Mouse (Mus musculus): ENCODE results near the gene Lrrc8d. TPM values are rescaled to one million over a fixed set of nuclear protein-coding genes. Genes with fewer than 3 reads are reported as not detected.

The Lrrc8d gene
- polyA plus RNA-seq, 1 experiment from 2014 or later = 19.2 TPM

DNA sequence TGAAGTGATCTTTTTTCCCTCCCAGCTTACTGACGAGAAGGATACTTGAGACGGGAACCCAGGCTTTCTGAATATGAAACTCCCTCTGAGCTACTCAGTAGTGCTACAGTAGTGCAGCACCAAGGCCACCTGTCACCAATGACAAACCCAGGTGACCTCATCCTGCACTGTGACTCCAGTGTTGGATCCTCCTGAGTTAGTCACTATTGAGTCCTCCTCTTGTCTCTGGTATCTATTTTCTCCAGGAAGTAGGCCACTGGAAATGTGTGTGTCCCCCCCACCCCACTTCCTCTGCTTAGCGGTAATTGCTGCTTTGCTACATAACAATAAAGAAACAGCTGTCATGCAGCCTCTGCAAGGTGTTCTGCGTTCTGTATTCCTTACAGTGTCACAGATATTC lies 149.5 kb downstream of the Lrrc8d start:
- Histone ChIP-seq H3K27me3 (replicated peaks; ENCODE audit: control insufficient read depth, insufficient read depth, low read length) (no peaks in the 10 kb centered on the region), H3K4me2 (ENCODE audit: low read length) (no peak overlapping the region), H3K4me3 (ENCODE audit: low read depth, low read length) (no peak overlapping the region), H3K9ac (ENCODE audit: low read length) (no peak overlapping the region), H3K4me1 (replicated peaks; ENCODE audit: control insufficient read depth, insufficient read depth, low read length) (peaks cover 8% of the 10 kb centered on the region; the same call in 1 of the 2 replicates), H3K36me3 (ENCODE audit: control insufficient read depth, insufficient read depth, low read length) (no peaks in the 10 kb centered on the region), H3K9me3 (ENCODE audit: control insufficient read depth, low read length) (no peaks in the 10 kb centered on the region), H3K27ac (ENCODE audit: low read depth) (no peak overlapping the region)
- DNase-seq (ENCODE audit: low spot score) (peak; percentile 49), ATAC-seq (replicated peaks; ENCODE audit: low FRiP score, low TSS enrichment, low read depth) (0 out of 2 replicates have a peak, but pooled peaks have one; percentile 53)
- 59% methylated on average over 4 of the region's 4 CpGs for WGBS

- Histone ChIP-seq H3K4me1 (replicated peaks; ENCODE audit: control insufficient read depth, insufficient read depth, low read length) (peaks cover 8% of the 10 kb centered on the region; the same call in 1 of the 2 replicates), H3K9me3 (ENCODE audit: control insufficient read depth, low read length) (no peaks in the 10 kb centered on the region), H3K4me3 (ENCODE audit: low read depth, low read length) (no peak overlapping the region), H3K27me3 (replicated peaks; ENCODE audit: control insufficient read depth, insufficient read depth, low read length) (no peaks in the 10 kb centered on the region), H3K36me3 (ENCODE audit: control insufficient read depth, insufficient read depth, low read length) (no peaks in the 10 kb centered on the region), H3K9ac (ENCODE audit: low read length) (no peak overlapping the region), H3K27ac (ENCODE audit: low read depth) (no peak overlapping the region), H3K4me2 (ENCODE audit: low read length) (no peak overlapping the region)
- 59% methylated on average over 3 of the region's 3 CpGs for WGBS
- ATAC-seq (replicated peaks; ENCODE audit: low FRiP score, low TSS enrichment, low read depth) = no peak
- no peak for DNase-seq (ENCODE audit: low spot score)
These were observed 149.9 kb downstream of the Lrrc8d start for GRCm38 (mm10) chr5:105849643-105850042.

DNA sequence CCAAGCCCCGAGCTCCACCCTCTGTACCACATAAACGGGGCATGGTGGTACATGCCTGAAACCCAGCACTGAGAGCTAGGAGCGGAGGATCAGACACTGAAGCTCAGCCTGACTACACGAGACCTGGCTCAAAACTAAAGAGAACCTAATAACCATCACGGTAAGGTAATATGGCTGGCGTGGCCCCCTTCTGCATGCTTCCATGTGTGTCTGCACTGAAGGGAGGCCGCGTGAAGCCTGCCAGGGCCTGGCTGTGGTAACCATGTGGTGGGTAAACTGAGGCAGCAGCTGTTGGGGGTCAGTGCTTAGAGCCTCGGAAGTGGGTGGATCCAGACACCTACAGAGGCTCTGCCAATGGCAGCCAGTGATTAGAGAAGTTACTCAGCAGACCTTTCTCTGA lies 153.5 kb downstream of the Lrrc8d start:
- no peaks in the 10 kb centered on the region for H3K27me3 ChIP-seq (replicated peaks; ENCODE audit: control insufficient read depth, insufficient read depth, low read length)
- ATAC-seq (replicated peaks; ENCODE audit: low FRiP score, low TSS enrichment, low read depth) (no peak), DNase-seq (ENCODE audit: low spot score) (no peak)
- H3K27ac ChIP-seq (ENCODE audit: low read depth) = no peak overlapping the region
- H3K4me1 ChIP-seq (replicated peaks; ENCODE audit: control insufficient read depth, insufficient read depth, low read length) = peaks cover 11% of the 10 kb centered on the region; the same call in 1 of the 2 replicates
- H3K9me3 ChIP-seq (ENCODE audit: control insufficient read depth, low read length) = no peaks in the 10 kb centered on the region
- H3K9ac ChIP-seq (ENCODE audit: low read length) = no peak overlapping the region
- no peak overlapping the region for H3K4me2 ChIP-seq (ENCODE audit: low read length)
- no peak overlapping the region for H3K4me3 ChIP-seq (ENCODE audit: low read depth, low read length)
- WGBS = 86% methylated on average over 9 of the region's 9 CpGs
- no peaks in the 10 kb centered on the region for H3K36me3 ChIP-seq (ENCODE audit: control insufficient read depth, insufficient read depth, low read length)

- no peaks in the 10 kb centered on the region for H3K9me3 ChIP-seq (ENCODE audit: control insufficient read depth, low read length)
- H3K4me3 ChIP-seq (ENCODE audit: low read depth, low read length) = no peak overlapping the region
- no peak overlapping the region for H3K4me2 ChIP-seq (ENCODE audit: low read length)
- H3K36me3 ChIP-seq (ENCODE audit: control insufficient read depth, insufficient read depth, low read length) = no peaks in the 10 kb centered on the region
- peaks cover 14% of the 10 kb centered on the region for H3K4me1 ChIP-seq (replicated peaks; ENCODE audit: control insufficient read depth, insufficient read depth, low read length)
- ATAC-seq (replicated peaks; ENCODE audit: low FRiP score, low TSS enrichment, low read depth) = no peak
- H3K27me3 ChIP-seq (replicated peaks; ENCODE audit: control insufficient read depth, insufficient read depth, low read length) = no peaks in the 10 kb centered on the region
- no peak overlapping the region; the same call in 1 of the 2 replicates for H3K27ac ChIP-seq (ENCODE audit: low read depth)
- no peak for DNase-seq (ENCODE audit: low spot score)
- H3K9ac ChIP-seq (ENCODE audit: low read length) = no peak overlapping the region
- 62% methylated on average over 5 of the region's 5 CpGs for WGBS
These were observed 157.7 kb downstream of the Lrrc8d start for GRCm38 (mm10) chr5:105857486-105857885.

GRCm38 (mm10) chr5:105858754-105859694 lies 159.3 kb downstream of the Lrrc8d start:
- DNase-seq (ENCODE audit: low spot score) (peak; percentile 51), ATAC-seq (replicated peaks; ENCODE audit: low FRiP score, low TSS enrichment, low read depth) (no peak)
- Histone ChIP-seq H3K4me3 (ENCODE audit: low read depth, low read length) (no peak overlapping the region), H3K4me1 (replicated peaks; ENCODE audit: control insufficient read depth, insufficient read depth, low read length) (peaks cover 14% of the 10 kb centered on the region), H3K27ac (ENCODE audit: low read depth) (no peak overlapping the region), H3K9me3 (ENCODE audit: control insufficient read depth, low read length) (no peaks in the 10 kb centered on the region), H3K9ac (ENCODE audit: low read length) (no peak overlapping the region), H3K27me3 (replicated peaks; ENCODE audit: control insufficient read depth, insufficient read depth, low read length) (no peaks in the 10 kb centered on the region), H3K4me2 (ENCODE audit: low read length) (no peak overlapping the region), H3K36me3 (ENCODE audit: control insufficient read depth, insufficient read depth, low read length) (no peaks in the 10 kb centered on the region)
- WGBS = 56% methylated on average over 8 of the region's 8 CpGs

DNA sequence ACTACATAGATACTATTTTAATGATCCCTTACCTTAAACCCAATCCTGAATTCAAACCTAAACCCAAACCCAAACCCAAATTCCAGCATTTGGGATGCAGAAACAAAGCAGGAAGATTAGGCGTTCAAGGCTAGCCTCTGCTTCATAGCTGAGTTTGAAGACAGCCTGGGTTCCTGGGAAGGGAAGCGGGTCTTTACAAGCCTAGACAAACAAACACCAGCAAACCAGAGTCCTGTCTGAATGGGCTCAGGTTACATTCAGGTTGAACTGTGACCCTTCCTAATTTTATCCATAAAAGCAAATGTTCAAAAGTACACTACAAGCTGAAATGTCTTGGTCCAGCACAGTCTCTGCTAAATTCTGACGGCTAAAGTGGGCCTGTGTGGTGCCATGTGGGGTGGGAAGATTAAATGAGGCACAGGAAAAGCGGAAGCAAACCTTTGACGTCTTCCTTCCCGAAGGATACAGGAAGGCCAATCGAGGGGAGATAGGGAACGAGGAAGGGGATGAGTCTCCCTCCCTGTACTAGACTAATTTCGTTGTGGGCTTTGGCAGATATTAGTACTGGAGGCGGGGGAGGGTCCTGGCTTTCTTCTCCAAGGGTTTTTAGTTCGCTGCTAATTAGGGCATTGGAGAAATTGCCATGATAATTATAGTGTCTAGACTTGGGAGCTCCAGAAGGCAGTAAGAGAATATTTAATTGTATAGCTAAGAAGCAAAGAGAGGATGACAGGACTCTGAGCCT lies 160.1 kb downstream of the Lrrc8d start:
- no peak overlapping the region for H3K27ac ChIP-seq (ENCODE audit: low read depth)
- peaks cover 14% of the 10 kb centered on the region for H3K4me1 ChIP-seq (replicated peaks; ENCODE audit: control insufficient read depth, insufficient read depth, low read length)
- no peak overlapping the region for H3K4me2 ChIP-seq (ENCODE audit: low read length)
- no peaks in the 10 kb centered on the region for H3K9me3 ChIP-seq (ENCODE audit: control insufficient read depth, low read length)
- H3K9ac ChIP-seq (ENCODE audit: low read length) = no peak overlapping the region
- 52% methylated on average over 11 of the region's 11 CpGs for WGBS
- ATAC-seq (replicated peaks; ENCODE audit: low FRiP score, low TSS enrichment, low read depth) (no peak), DNase-seq (ENCODE audit: low spot score) (peak; percentile 46)
- H3K4me3 ChIP-seq (ENCODE audit: low read depth, low read length) = no peak overlapping the region
- no peaks in the 10 kb centered on the region for H3K27me3 ChIP-seq (replicated peaks; ENCODE audit: control insufficient read depth, insufficient read depth, low read length)
- H3K36me3 ChIP-seq (ENCODE audit: control insufficient read depth, insufficient read depth, low read length) = no peaks in the 10 kb centered on the region

GRCm38 (mm10) chr5:105860461-105860835 lies 160.7 kb downstream of the Lrrc8d start:
- DNase-seq (ENCODE audit: low spot score) (no peak), ATAC-seq (replicated peaks; ENCODE audit: low FRiP score, low TSS enrichment, low read depth) (no peak)
- Histone ChIP-seq H3K27me3 (replicated peaks; ENCODE audit: control insufficient read depth, insufficient read depth, low read length) (no peaks in the 10 kb centered on the region), H3K4me2 (ENCODE audit: low read length) (no peak overlapping the region), H3K9ac (ENCODE audit: low read length) (no peak overlapping the region), H3K9me3 (ENCODE audit: control insufficient read depth, low read length) (no peaks in the 10 kb centered on the region), H3K4me1 (replicated peaks; ENCODE audit: control insufficient read depth, insufficient read depth, low read length) (peaks cover 14% of the 10 kb centered on the region), H3K27ac (ENCODE audit: low read depth) (no peak overlapping the region), H3K36me3 (ENCODE audit: control insufficient read depth, insufficient read depth, low read length) (no peaks in the 10 kb centered on the region), H3K4me3 (ENCODE audit: low read depth, low read length) (no peak overlapping the region)
- 91% methylated on average over 10 of the region's 10 CpGs for WGBS

DNA sequence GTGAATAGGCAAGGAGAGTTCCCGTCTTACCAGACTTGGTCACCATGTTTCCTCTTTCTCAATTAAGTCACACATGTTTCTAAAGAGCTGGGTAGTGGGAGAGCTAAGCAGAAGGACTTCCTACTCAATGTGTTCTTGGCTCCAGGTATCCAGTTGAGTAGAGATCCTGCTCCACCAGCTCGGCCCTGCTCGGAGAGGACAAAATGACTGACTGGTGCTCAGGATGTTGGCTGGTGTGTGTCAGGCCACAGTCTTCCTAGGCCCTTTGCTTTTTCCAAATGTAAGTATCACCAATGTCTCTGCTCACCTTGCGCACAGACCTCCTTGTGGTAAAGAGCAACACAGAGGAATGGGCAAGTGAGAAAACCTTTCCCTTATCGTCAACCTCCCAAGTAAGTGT lies 161.8 kb downstream of the Lrrc8d start:
- H3K4me2 ChIP-seq (ENCODE audit: low read length) = no peak overlapping the region
- no peaks in the 10 kb centered on the region for H3K9me3 ChIP-seq (ENCODE audit: control insufficient read depth, low read length)
- peak; percentile 28 for DNase-seq (ENCODE audit: low spot score)
- H3K4me1 ChIP-seq (replicated peaks; ENCODE audit: control insufficient read depth, insufficient read depth, low read length) = peaks cover 10% of the 10 kb centered on the region; the same call in 1 of the 2 replicates
- no peak overlapping the region for H3K9ac ChIP-seq (ENCODE audit: low read length)
- H3K36me3 ChIP-seq (ENCODE audit: control insufficient read depth, insufficient read depth, low read length) = no peaks in the 10 kb centered on the region
- no peaks in the 10 kb centered on the region for H3K27me3 ChIP-seq (replicated peaks; ENCODE audit: control insufficient read depth, insufficient read depth, low read length)
- 88% methylated on average over 5 of the region's 5 CpGs for WGBS
- H3K4me3 ChIP-seq (ENCODE audit: low read depth, low read length) = no peak overlapping the region
- ATAC-seq (replicated peaks; ENCODE audit: low FRiP score, low TSS enrichment, low read depth) = no peak
- H3K27ac ChIP-seq (ENCODE audit: low read depth) = no peak overlapping the region
